Mouse (Mus musculus) heart, postnatal 0 days (tissue): ENCODE measurements around the gene Ggt5. TPM values are rescaled to one million over a fixed set of nuclear protein-coding genes. Genes with fewer than 3 reads are reported as not detected.

Experiments used
- ATAC-seq: fragments of 200-750 bp; cut with Nextera tagmentation; 2 replicates; pipeline ENCODE4 v1.8.0; 2017; ENCODE audit warnings: low read depth, moderate number of reproducible peaks, moderate library complexity; ENCODE audit not compliant: insufficient read depth
- DNase-seq: peaks from one replicate; pipeline ENCODE4 v3.0.0-alpha.2; 2016; ENCODE audit warnings: low spot score
- H3K27ac ChIP-seq: fragments of 300-500 bp; sonication (generic); 2 replicates; pipeline ENCODE4 v1.5.1; 2014; ENCODE audit warnings: low read depth, mild to moderate bottlenecking
- H3K27me3 ChIP-seq: fragments of 300-500 bp; sonication (generic); 2 replicates; pipeline ENCODE4 v1.6.1; 2014; ENCODE audit warnings: low read length, mixed read lengths; ENCODE audit not compliant: control insufficient read depth, insufficient read depth
- H3K36me3 ChIP-seq: fragments of 300-500 bp; sonication (generic); replicated peaks from 2 replicates; pipeline ENCODE4 v1.6.1; 2014; ENCODE audit warnings: low read length, mixed read lengths; ENCODE audit not compliant: control insufficient read depth, insufficient read depth
- H3K4me1 ChIP-seq: fragments of 300-500 bp; sonication (generic); 2 replicates; pipeline ENCODE4 v1.6.1; 2014; ENCODE audit warnings: antibody characterized with exemption; ENCODE audit not compliant: control insufficient read depth, insufficient read depth
- H3K4me2 ChIP-seq: fragments of 300-500 bp; sonication (generic); 2 replicates; pipeline ENCODE4 v1.6.1; 2014; ENCODE audit warnings: low read depth, mild to moderate bottlenecking, low read length, moderate library complexity
- H3K4me3 ChIP-seq: fragments of 300-500 bp; sonication (generic); 2 replicates; pipeline ENCODE4 v1.5.1; 2014; ENCODE audit warnings: low read depth, low read length
- H3K9ac ChIP-seq: fragments of 300-500 bp; sonication (generic); replicated peaks from 2 replicates; pipeline ENCODE4 v1.6.1; 2014; ENCODE audit warnings: low read depth, low read length, mixed read lengths
- H3K9me3 ChIP-seq: fragments of 300-500 bp; sonication (generic); replicated peaks from 2 replicates; pipeline ENCODE4 v1.6.1; 2016; ENCODE audit warnings: low read length; ENCODE audit not compliant: control insufficient read depth
- CTCF ChIP-seq: IDR thresholded peaks from 2 replicates; pipeline ENCODE4 v1.5.1; 2016; ENCODE audit warnings: antibody characterized with exemption, control low read depth, low read depth
- EP300 ChIP-seq: IDR thresholded peaks from 2 replicates; pipeline ENCODE4 v1.6.1; 2016; ENCODE audit warnings: antibody characterized with exemption, low read depth
- WGBS: fragments of 180-500 bp; shearing (Covaris S2); extraction: QIAGEN DNeasy Blood & Tissue Kit; methylation state at CpG from one replicate; pipeline ENCODE4 v1.1.7; 2014; 5-methylcytosine and 5-hydroxymethylcytosine counted together
- polyA plus RNA-seq: library from polyadenylated mRNA; unstranded; fragments of >200 nt; fragmentation: Nextera tagmentation; extraction: Ambion mirVana; gene quantifications from 2 replicates; pipeline ENCODE4 v1.2.1, GENCODE M21; 2015
- total RNA-seq: library from RNA; depleted of rRNA; stranded (reverse); fragments of >200 nt; gene quantifications from 2 replicates; pipeline ENCODE4 v1.2.3, GENCODE M21; 2014; ENCODE audit warnings: low replicate concordance; rRNA removed

Ggt5 gene
- total and polyA plus RNA-seq, 2 experiments from 2014 or later: 6.7 to 53.4 TPM

DNA sequence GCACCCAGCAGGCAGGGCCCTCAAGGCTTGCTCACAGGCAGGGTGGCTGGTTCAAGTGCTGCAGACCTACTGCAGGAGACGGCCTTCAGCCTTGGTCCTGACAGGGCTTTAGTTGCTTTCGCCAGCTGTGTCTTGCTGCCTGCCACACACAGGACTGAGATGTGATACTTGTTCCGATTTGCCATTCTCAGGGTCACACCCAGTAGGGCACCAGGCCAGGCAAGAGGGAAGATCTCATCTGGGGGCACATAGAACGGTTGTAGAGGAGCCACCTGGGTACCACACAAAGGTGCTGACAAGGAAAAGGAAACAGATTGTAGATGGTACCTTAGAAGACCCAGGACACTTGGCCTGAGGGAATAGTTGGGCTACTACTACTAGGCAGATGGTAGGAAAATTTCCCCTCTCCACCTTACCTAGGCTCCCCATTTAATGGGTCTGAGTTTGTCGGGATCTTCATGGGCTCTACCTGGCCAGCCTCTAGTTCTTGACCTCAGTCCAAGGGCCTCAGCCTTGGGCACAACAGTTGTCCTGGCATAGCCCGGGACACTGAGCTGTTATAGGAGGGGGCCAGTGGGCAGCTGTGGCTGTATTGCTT lies 75.6 kb downstream of the Ggt5 start:
- Histone ChIP-seq H3K9me3 (no peaks in the 10 kb centered on the region), H3K9ac (no peak overlapping the region), H3K4me3 (no peak overlapping the region), H3K36me3 (peaks cover 25% of the 10 kb centered on the region), H3K27me3 (no peaks in the 10 kb centered on the region), H3K4me2 (no peak overlapping the region), H3K4me1 (peaks cover 11% of the 10 kb centered on the region), H3K27ac (no peak overlapping the region)
- WGBS: 88% methylated on average over 6 of the region's 6 CpGs
- DNase-seq (no peak), ATAC-seq (no peak)
- TF ChIP-seq CTCF (no peak), EP300 (no peak)

DNA sequence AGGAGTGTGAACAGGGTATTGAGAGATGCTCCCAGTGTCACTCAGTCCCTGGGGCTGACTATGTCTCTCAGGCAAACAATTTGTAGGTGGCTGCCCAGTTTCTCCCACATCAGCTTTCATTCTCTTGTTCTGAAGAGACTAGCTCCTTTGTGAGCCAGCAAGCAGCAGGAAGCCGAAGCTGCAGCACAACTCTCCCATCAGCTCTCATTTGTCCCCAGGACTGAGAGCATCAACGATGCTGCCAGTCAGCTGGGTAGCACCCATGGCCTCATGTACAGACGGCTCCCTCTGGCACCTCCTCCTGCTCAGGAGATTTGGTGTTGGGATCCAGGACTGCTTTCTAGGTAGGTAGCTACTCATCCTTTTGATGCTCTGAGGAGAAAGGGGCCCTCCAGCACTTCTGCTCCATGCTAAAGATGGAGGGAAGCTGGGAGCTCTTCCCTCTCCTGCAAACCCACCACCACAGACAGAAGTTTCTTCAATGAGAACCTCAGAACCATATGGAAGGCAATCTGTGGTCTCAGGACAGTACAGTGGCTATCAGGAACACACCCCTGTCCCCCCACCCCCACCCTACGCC lies 77.4 kb downstream of the Ggt5 start:
- peaks cover 11% of the 10 kb centered on the region for H3K4me1 ChIP-seq
- peak overlapping the region; percentile 84 for H3K4me3 ChIP-seq
- H3K27ac ChIP-seq: 0 out of 2 replicates have a peak overlapping the region, but pooled peaks have one; percentile 73
- H3K9ac ChIP-seq: peak overlapping the region; percentile 76; the same call in 1 of the 2 replicates
- WGBS: 24% methylated on average over 4 of the region's 4 CpGs
- TF ChIP-seq EP300 (no peak), CTCF (no peak)
- H3K4me2 ChIP-seq: peak overlapping the region; percentile 87
- no peaks in the 10 kb centered on the region for H3K27me3 ChIP-seq
- ATAC-seq: no peak
- peaks cover 26% of the 10 kb centered on the region for H3K36me3 ChIP-seq
- no peak for DNase-seq
- H3K9me3 ChIP-seq: no peaks in the 10 kb centered on the region

Other genes with a start within 250 kb of the Ggt5 start
- gene Upb1, start 188.2 kb upstream of the Ggt5 start, total RNA-seq: 0.66 TPM in 1 of 2 replicates, not detected in the other
- gene Upb1, start 188.2 kb upstream of the Ggt5 start, polyA plus RNA-seq: 0.86 and 1.1 TPM in 2 replicates
- gene Snrpd3, start 71.8 kb upstream of the Ggt5 start, total RNA-seq: 10.8 and 10.9 TPM in 2 replicates
- 65.4 and 68.5 TPM in 2 replicates for gene Snrpd3, start 71.8 kb upstream of the Ggt5 start, polyA plus RNA-seq
- gene Gucd1, start 71.4 kb upstream of the Ggt5 start, total RNA-seq: 113 and 117 TPM in 2 replicates
- 25.4 and 28.0 TPM in 2 replicates for gene Gucd1, start 71.4 kb upstream of the Ggt5 start, polyA plus RNA-seq
- gene Lrrc75b, start 29.0 kb upstream of the Ggt5 start, total RNA-seq: 0.23 and 2.9 TPM in 2 replicates
- 0.81 and 0.83 TPM in 2 replicates for gene Lrrc75b, start 29.0 kb upstream of the Ggt5 start, polyA plus RNA-seq
- gene Ggt1, start 27.7 kb upstream of the Ggt5 start, total RNA-seq: 0.81 TPM in 1 of 2 replicates, not detected in the other
- gene Ggt1, start 27.7 kb upstream of the Ggt5 start, polyA plus RNA-seq: 0.29 and 0.37 TPM in 2 replicates
- 6.1 and 7.9 TPM in 2 replicates for gene Susd2, start 54.7 kb downstream of the Ggt5 start, total RNA-seq
- 3.6 and 4.1 TPM in 2 replicates for gene Susd2, start 54.7 kb downstream of the Ggt5 start, polyA plus RNA-seq
- gene Cabin1, start 175.0 kb downstream of the Ggt5 start, total RNA-seq: 44.1 and 194 TPM in 2 replicates
- 13.8 and 14.0 TPM in 2 replicates for gene Cabin1, start 175.0 kb downstream of the Ggt5 start, polyA plus RNA-seq
- 66.7 and 83.0 TPM in 2 replicates for gene Ddt, start 184.1 kb downstream of the Ggt5 start, total RNA-seq
- 82.1 and 84.8 TPM in 2 replicates for gene Ddt, start 184.1 kb downstream of the Ggt5 start, polyA plus RNA-seq
- not detected in 2 replicates for gene Gm20441, start 191.6 kb downstream of the Ggt5 start, total RNA-seq
- not detected in 2 replicates for gene Gm20441, start 191.6 kb downstream of the Ggt5 start, polyA plus RNA-seq
- gene Gstt3, start 192.1 kb downstream of the Ggt5 start, total RNA-seq: 3.2 and 4.1 TPM in 2 replicates
- 2.1 and 3.1 TPM in 2 replicates for gene Gstt3, start 192.1 kb downstream of the Ggt5 start, polyA plus RNA-seq
- gene Gstt1, start 209.2 kb downstream of the Ggt5 start, total RNA-seq: 12.9 and 20.0 TPM in 2 replicates
- 7.6 and 10.1 TPM in 2 replicates for gene Gstt1, start 209.2 kb downstream of the Ggt5 start, polyA plus RNA-seq
- not detected in 2 replicates for gene Gstt4, start 233.2 kb downstream of the Ggt5 start, total RNA-seq
- gene Gstt4, start 233.2 kb downstream of the Ggt5 start, polyA plus RNA-seq: not detected in 2 replicates
- 6.0 and 10.9 TPM in 2 replicates for gene Gstt2, start 248.1 kb downstream of the Ggt5 start, total RNA-seq
- gene Gstt2, start 248.1 kb downstream of the Ggt5 start, polyA plus RNA-seq: 12.8 and 13.0 TPM in 2 replicates